28 mouse cellular contexts compared by ENCODE assay signal in the genomic region with DNA sequence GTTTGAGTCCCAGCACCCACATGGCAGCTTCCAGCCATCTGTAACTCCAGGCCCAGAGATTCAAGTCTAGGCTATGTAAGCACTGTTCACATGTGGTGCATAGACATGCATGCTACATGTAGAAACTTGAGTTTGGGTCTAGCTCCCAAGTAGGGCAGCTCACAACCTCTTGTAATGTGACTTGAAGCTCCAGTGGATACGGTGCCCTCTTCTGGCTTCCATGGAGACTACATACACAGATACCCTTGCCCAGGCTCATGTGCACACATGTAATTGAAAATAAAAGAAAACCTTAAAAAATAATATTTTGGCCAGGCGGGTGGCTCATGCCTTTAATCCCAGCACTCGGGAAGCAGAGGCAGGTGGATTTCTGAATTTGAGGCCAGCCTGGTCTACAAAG. TPM values are rescaled to one million over a fixed set of nuclear protein-coding genes. Genes with fewer than 3 reads are reported as not detected.
A peak's percentile ranks its signal among the peaks of the same experiment; 100 is the strongest.
DNase-seq lines count a peak whose midpoint lies in the region; ATAC-seq and TF ChIP-seq lines count a peak whose summit lies in the region.
"Had no signal": no experiment of that assay in that cellular context is flagged by ENCODE, and none has a peak within 500 bp of the region (broad histone marks: within the 10 kb centered on the region; RNA-seq: fewer than 3 reads in every experiment).

No protein-coding gene starts in this region.

- no peak for TF ChIP-seq EP300 in MEL (IDR thresholded peaks at IDR 0.05; ENCODE audit: low read depth in 1 of 2, low read length in 2 of 2)

- TF ChIP-seq RAD21 in MEL (IDR thresholded peaks at IDR 0.05; ENCODE audit: low read depth, low read length), result peak; percentile 15

- peak; percentile 15 to 34 (median 27); a peak in 3 of 6 replicates for TF ChIP-seq CTCF in MEL (IDR thresholded peaks at IDR 0.05 in 2 of 3, conservative IDR thresholded peaks at IDR 0.05 in 1 of 3; ENCODE audit: control insufficient read depth in 1 of 3, insufficient read depth in 1 of 3, low read depth in 2 of 3, low read length in 3 of 3, poor library complexity in 1 of 3, severe bottlenecking in 1 of 3)

- no peak overlapping the region for H3K4me3 ChIP-seq in liver, embryonic 12.5 days
- no peak overlapping the region for H3K4me3 ChIP-seq in MEL (ENCODE audit: control insufficient read depth in 1 of 2, insufficient read depth in 1 of 2, low read depth in 2 of 2, low read length in 2 of 2)
- H3K4me3 ChIP-seq: embryonic facial prominence, embryonic 13.5 days; heart, embryonic 13.5 days; myocyte; neural tube, embryonic 13.5 days had no signal

- H3K9me3 ChIP-seq in liver, embryonic 12.5 days (replicated peaks), result no peaks in the 10 kb centered on the region
- H3K9me3 ChIP-seq in MEL (replicated peaks; ENCODE audit: insufficient read depth, low read length), result no peaks in the 10 kb centered on the region
- H3K9me3 ChIP-seq: embryonic facial prominence, embryonic 13.5 days; heart, embryonic 13.5 days; neural tube, embryonic 13.5 days had no signal

- no peak overlapping the region for H3K4me2 ChIP-seq in liver, embryonic 12.5 days
- H3K4me2 ChIP-seq: embryonic facial prominence, embryonic 13.5 days; heart, embryonic 13.5 days; hindbrain, embryonic 14.5 days; neural tube, embryonic 13.5 days had no signal

- ATAC-seq in liver, embryonic 12.5 days, result no peak
- ATAC-seq in cerebellum, adult (ENCODE audit: insufficient number of reproducible peaks, low FRiP score, low TSS enrichment), result no peak
- ATAC-seq: forebrain, postnatal 0 days; midbrain, embryonic 16.5 days had no signal

- no peaks in the 10 kb centered on the region for H3K36me3 ChIP-seq in liver, embryonic 12.5 days
- peaks cover 0 to 7% of the 10 kb centered on the region in 2 experiments; a peak in 2 of 4 replicates for H3K36me3 ChIP-seq in MEL (ENCODE audit: control insufficient read depth in 1 of 2, insufficient read depth in 2 of 2, low read length in 2 of 2)
- H3K36me3 ChIP-seq: embryonic facial prominence, embryonic 13.5 days; heart, embryonic 13.5 days; neural tube, embryonic 13.5 days had no signal

- H3K27ac ChIP-seq in liver, embryonic 12.5 days, result no peak overlapping the region
- no peak overlapping the region for H3K27ac ChIP-seq in MEL (ENCODE audit: control insufficient read depth, low read depth, low read length)
- H3K27ac ChIP-seq: embryonic facial prominence, embryonic 13.5 days; heart, embryonic 13.5 days; hindbrain, embryonic 14.5 days; macrophage; neural tube, embryonic 13.5 days had no signal

- DNase-seq in liver (peak; percentile 7), 416B (ENCODE audit: low read depth) (peak; percentile 54), MEL (ENCODE audit: low read depth, low spot score) (peak; percentile 55), ZHBTc4 (ENCODE audit: low read depth, low spot score) (peak; percentile 39)
- no peak for DNase-seq in cerebellum, postnatal 25 days
- no peak for DNase-seq in adrenal gland, postnatal 4 days (ENCODE audit: low spot score in 2 of 2)
- DNase-seq: adrenal gland, adult 2 months; adrenal gland, postnatal 36 days; cerebellum, adult 11 months; cerebellum, adult 9-10 months; forebrain, postnatal 0 days; heart, postnatal 10 days; kidney, adult 11 months; kidney, postnatal 36 days; layer of hippocampus, postnatal 36 days; left cerebral cortex, postnatal 4 days; lung, postnatal 10 days; thymus, adult 2 months; thymus, postnatal 36 days had no signal

- no peak overlapping the region for H3K9ac ChIP-seq in liver, embryonic 12.5 days
- no peak overlapping the region for H3K9ac ChIP-seq in MEL (ENCODE audit: control insufficient read depth, low read depth, low read length, poor library complexity, severe bottlenecking)
- H3K9ac ChIP-seq: embryonic facial prominence, embryonic 13.5 days; forebrain, postnatal 0 days; heart, embryonic 13.5 days; hindbrain, embryonic 14.5 days; neural tube, embryonic 13.5 days had no signal

- 83% methylated on average over 3 of the region's 3 CpGs for WGBS in liver, embryonic 12.5 days (ENCODE audit: insufficient replicate concordance)

- H3K27me3 ChIP-seq in liver, embryonic 12.5 days (replicated peaks), result no peaks in the 10 kb centered on the region
- no peaks in the 10 kb centered on the region for H3K27me3 ChIP-seq in MEL (ENCODE audit: control insufficient read depth in 1 of 2, insufficient read depth in 2 of 2, low read length in 2 of 2)
- H3K27me3 ChIP-seq: embryonic facial prominence, embryonic 13.5 days; heart, embryonic 13.5 days; neural tube, embryonic 13.5 days had no signal

- H3K4me1 ChIP-seq in liver, embryonic 12.5 days, result peaks cover 3% of the 10 kb centered on the region; the same call in 1 of the 2 replicates
- peaks cover 4 to 6% of the 10 kb centered on the region in 2 experiments; a peak in 3 of 4 replicates for H3K4me1 ChIP-seq in MEL (ENCODE audit: control insufficient read depth in 1 of 2, insufficient read depth in 2 of 2, low read length in 2 of 2)
- H3K4me1 ChIP-seq: embryonic facial prominence, embryonic 13.5 days; neural tube, embryonic 13.5 days had no signal

- no peak for TF ChIP-seq POLR2A in MEL (IDR thresholded peaks at IDR 0.05; ENCODE audit: control insufficient read depth in 1 of 2, insufficient read depth in 1 of 2, low read depth in 1 of 2, low read length in 2 of 2, poor library complexity in 1 of 2)

- no peaks in the 10 kb centered on the region for H3K79me2 ChIP-seq in MEL (ENCODE audit: control insufficient read depth, insufficient read depth, low read length, poor library complexity)

TF ChIP-seq in MEL, 35 proteins besides CTCF, POLR2A, EP300 and RAD21:
- peak; percentile 5; the same call in 1 of the 2 replicates for TF ChIP-seq SMC3 (IDR thresholded peaks at IDR 0.05; ENCODE audit: low read depth, low read length)
- TF ChIP-seq ZKSCAN1 (IDR thresholded peaks at IDR 0.05; ENCODE audit: low read depth, low read length), result no peak

RNA-seq across cellular contexts. Expression of gene Tbc1d12, which starts 21.8 kb away (rescaled TPM):
- polyA plus RNA-seq in liver, embryonic 12.5 days (2016; fragmentation: Nextera tagmentation; extraction: Ambion mirVana), result 2.0 and 2.3 TPM in 2 replicates
- total RNA-seq in MEL (2012; rRNA removed), result 2.9 TPM in 2 replicates
- polyA plus RNA-seq in MEL (2012; ENCODE audit: insufficient read depth in 1 of 2, insufficient read length in 2 of 2, low read depth in 1 of 2, low replicate concordance in 2 of 2, missing spikeins in 1 of 2), result 1 to 10 TPM in 1 of 2 experiments, not detected in 1; 2.5 TPM
- 1 to 10 TPM; 9.5 to 9.8 TPM for total RNA-seq in adrenal gland, postnatal 4 days (2021)

RNA-seq across cellular contexts. Expression of gene Noc3l, which starts 39.2 kb away (rescaled TPM):
- polyA plus RNA-seq in liver, embryonic 12.5 days (2016; fragmentation: Nextera tagmentation; extraction: Ambion mirVana), result 8.1 and 8.3 TPM in 2 replicates
- 17.2 and 20.0 TPM in 2 replicates for total RNA-seq in MEL (2012; rRNA removed)
- polyA plus RNA-seq in MEL (2012; ENCODE audit: insufficient read depth in 1 of 2, insufficient read length in 2 of 2, low read depth in 1 of 2, low replicate concordance in 2 of 2, missing spikeins in 1 of 2), result 10 to 100 TPM in 1 of 2 experiments, not detected in 1; 20.3 TPM
- 10 to 100 TPM; 12.4 to 12.8 TPM for total RNA-seq in adrenal gland, postnatal 4 days (2021)

Comparison
In these comparisons a context has a peak if more than half of its experiments do, and no peak if none do; other contexts are left out.
1. DNase-seq: peak in liver (single experiment), 416B (single experiment), MEL (single experiment) and ZHBTc4 (single experiment); none in cerebellum, postnatal 25 days (0 of 2) and adrenal gland, postnatal 4 days (0 of 2).